Mouse (Mus musculus) frontal cortex, adult (tissue): ENCODE results near the gene Tnfaip8l2.

Source experiments
- ATAC-seq: cut with Nextera tagmentation; 2 replicates; pipeline ENCODE4 v1.9.2; 2017; ENCODE audit warnings: mild to moderate bottlenecking, moderate library complexity, mixed read lengths; ENCODE audit not compliant: low TSS enrichment

Tnfaip8l2 gene

DNA sequence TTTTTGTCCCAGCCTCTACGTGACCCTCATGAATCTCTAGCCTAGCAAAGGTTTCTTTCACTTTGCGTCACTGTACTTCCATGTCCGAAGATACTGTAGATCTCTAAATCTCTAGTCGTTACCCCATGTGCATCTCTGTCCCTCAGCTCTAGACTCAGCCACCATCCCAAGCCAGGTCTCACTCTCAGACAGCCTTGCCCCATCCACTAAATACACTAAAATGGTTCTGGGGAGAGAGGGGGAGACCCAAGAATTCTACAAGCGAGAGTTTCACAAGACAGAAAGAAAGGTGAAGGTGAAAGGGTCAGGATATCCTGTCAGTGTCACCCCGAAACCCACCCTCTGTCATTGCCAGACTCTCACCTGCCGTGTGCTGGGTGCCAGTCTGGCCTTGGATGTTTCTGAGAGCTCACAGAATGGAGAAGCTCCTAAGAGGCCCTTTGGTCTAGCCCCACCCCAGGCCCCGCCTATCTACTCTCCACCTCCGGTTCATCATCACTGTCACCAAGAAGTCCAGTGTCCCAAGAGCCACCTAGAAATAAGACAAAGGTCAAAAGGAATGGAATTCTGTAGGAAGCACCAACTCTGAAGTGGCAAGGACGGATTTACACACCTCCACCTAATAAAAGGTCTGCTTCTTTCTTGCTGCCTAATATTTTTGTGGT lies at the start of gene Tnfaip8l2:
Gene Tnfaip8l2 (minus strand): TSS at position 409 of the 665 bp plus-strand sequence.
- 0 out of 2 replicates have a peak, but pooled peaks have one; percentile 24 for ATAC-seq

DNA sequence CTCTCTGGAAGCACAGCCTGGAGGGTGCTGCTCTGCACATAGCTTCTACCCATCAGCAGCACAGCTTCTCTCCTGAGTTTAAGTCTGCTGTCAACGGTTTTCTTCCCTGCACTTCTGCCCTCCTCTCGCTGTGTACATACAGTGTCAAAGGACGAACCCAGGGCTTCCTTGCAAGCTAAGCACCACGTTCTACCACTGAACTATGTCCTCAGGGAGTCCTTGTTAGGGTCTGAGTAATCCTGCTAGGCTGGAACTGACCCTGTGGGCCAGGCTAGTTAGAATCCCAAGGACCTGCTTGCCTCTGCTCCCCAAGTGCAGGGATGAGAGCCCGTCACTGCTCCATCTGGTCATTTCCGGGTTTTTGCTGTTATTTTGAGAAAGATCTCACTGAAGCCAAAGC lies 44.7 kb upstream of the Tnfaip8l2 start:
- no peak for ATAC-seq

DNA sequence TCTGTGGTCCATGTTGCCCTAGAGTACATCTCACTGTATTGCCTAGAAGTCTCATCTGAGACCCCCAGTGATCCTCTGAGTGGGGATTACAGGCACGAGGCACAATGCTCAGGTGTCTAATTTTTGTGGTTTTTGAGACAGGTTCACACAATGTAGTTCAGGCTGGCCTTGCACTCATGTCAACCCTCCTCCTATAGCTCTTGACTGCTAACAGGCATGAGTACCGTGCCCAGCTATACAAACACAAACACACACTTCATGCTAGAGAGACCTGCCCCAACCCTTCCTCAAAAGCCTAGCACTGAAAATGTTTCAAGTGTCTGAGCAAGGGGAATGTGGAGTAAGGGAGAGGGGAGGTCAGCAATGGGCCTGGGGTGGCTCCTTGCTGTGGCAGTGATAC lies 43.9 kb upstream of the Tnfaip8l2 start:
- no peak for ATAC-seq

DNA sequence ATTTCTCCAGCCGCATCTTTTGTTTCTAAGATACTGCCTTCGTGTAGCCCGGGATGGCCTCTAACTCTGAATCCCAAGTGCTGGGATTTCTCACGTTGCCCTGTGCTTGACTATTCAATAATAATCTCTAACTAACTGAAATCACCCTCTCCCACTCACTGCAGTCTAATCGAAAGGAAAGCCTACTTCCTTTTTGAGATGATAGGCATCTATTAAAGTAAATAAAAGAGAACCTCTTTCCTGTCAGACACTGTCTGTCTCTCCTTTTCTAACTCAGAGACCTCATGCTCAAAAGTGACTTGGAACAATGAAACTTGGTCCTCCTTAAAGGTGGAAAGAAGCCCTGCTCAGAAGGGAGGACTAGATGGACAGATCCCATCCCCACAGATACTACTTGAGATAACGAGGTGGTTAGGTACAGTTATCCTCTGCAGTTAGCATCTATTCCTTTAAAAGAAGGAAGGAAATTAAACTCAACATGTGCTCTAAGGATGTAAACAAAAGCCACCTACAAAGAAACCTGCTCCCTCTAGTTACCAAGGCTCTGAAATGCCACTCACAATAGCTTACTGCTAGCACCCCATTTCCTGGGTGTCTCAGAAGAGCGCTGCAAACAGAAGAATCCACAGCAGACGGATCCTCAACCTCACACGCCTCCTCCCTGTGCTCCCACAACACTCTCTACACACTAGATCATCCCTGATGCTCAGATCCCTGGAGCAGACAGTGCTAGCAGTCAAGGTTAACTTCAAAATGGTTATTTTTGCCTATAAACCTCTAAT lies 42.8 kb upstream of the Tnfaip8l2 start:
- ATAC-seq = peak; percentile 86

DNA sequence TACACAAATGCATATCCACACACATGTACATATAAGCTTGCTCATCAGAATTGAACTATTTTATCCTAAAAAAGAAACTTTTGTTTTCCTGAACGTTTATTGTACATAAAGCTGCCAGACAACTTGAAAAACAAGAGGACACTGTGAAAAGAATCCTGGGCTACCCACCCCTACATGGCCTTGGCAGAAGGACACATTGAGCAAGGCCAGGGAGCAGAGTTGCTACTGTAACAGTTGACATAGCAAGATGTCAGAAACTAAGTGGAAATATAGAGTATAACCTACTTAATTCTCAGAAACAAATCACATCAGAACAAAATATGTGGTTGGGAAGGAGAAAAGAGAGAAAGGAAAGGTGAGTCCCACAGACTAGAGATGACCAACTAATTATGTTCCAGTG lies 39.7 kb upstream of the Tnfaip8l2 start:
- ATAC-seq = no peak

DNA sequence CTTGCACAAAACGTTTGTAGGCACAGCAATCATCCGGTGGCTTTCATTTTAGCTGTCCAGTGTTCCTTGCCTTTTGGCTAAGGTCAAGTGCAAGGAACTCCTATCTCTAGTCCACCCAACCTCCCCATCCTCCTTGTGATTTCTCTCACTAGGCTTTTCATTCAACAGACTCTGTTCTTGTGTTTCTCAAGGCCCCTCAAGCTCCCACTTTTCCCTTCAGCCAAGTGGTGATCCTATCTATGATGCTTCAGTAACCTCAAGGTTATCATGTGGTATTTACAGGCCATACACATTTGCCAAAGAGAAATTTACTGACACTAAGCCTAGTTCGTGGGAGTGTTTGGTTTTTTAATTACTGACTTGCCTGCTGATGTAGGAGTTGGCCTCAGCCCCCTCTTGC lies 37.7 kb upstream of the Tnfaip8l2 start:
- ATAC-seq = no peak

DNA sequence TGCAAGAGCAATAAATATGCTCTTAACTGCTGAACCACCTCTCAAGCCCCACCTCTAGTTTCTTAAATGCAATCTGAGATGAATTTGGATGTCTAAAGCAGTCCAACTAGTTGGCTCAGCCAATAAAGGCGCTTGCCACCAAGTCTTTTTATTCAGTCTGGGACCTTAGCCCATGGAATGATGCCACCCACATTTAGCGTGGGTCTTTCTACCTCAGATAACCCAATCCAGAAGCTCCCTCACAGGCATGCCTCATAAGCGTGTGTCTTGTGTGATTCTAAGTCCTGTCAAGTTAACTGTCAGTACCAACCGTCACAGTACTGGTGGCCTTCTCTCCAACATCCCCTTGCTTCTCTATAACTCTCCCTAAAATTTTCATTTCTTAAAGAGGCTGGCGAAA lies 36.8 kb upstream of the Tnfaip8l2 start:
- peak; percentile 53 for ATAC-seq

DNA sequence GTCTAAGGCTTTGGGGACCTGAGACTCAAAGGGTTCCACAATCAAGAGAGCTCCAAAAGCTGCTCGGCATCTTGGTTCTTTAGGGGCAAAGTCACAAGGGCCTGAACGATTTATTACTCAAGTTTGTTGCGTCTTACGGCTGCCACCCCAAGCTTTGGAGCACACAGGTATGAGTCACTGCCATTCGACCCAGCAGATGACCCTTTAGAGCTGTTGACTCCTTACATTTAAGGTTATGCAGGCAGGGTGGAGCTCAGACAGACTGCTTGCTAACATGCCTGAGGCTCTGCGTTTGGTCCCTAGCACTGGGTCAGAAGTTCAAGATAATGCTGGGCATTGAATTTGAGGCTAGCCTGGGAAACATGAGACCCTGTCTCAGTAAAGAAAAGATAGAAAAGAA lies 35.4 kb upstream of the Tnfaip8l2 start:
- no peak for ATAC-seq

DNA sequence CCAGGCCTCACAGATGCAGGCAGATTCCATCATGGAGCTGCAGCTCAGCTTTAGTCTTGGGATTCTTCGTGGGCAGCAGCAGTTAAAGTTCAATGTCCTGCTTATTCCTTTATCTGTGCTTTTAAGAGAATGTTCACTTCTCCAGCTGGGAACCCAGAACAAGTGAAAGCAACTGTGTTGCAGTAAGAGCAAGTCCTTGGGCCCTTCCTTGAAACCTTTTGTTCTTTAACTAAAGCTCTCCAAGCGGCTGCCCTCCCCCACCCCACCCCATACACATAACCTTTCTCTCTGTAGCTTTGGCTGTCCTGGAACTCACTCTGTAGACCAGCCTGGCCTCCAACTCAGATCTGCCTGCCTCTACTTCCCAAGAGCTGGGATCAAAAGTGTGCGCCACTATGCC lies 34.3 kb upstream of the Tnfaip8l2 start:
- ATAC-seq = no peak

DNA sequence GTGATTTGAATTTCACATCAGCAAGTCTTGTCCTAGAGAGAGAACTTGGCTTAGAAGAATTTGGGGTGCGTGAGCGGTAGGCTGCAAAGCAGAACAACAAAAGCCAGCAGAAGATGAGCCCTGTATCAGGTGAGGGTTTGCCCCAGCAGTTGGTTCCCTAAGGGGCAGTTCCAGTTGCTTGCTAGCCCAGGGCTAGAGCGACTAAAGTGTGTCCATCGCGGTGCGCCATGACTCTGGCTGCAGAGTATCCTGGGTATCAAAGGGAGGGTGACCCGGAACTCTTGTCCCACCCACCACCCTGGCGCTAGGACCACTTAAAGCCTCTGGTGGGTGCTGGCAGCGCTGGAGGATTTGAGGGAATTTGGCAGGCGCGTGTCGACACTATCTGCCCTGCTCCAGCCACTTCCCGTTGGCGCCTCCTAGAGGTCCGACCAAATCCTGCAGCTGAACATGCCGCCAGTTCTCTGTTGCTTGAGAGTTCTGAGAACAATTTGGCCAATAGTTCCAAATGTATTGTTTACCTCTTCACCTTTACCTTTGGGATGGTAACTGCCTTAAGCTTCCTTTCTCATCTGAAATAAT lies 31.9 kb upstream of the Tnfaip8l2 start:
- peak; percentile 39; the same call in 1 of the 2 replicates for ATAC-seq

DNA sequence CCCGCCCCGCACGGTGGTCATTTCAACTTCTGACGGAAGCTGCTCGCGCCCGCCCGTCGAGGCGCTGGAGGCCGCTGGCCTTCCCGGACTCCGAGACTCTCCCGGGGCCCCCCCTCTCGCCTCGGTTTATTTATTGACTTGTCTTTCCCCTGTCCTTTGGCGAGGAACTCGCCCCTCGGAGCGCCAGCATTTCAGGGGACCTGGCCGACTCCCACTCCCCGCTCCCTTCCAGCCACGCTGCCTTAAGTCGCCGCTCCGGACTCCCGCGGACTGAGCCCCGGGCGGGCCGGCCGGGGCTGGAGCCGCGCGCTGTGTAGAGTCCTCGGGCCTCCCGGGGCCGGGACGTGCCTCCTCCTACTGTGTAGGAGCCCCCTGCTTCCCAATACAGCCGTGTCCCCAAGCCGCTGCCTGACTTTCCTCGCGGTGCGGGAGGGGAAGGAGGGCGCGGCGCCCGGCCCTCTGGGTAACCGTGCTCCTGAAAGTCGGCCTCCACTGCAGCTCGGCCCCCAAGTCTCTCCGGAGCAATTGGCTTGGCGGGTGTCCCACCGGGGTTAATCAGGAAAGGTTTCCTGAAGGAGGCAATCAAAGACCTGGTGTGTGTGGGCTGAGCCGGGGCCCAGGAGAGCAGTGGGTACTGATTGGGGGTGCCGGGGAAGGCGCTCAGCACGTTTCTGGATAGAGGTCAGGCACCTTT lies 31.2 kb upstream of the Tnfaip8l2 start:
- ATAC-seq = no peak

DNA sequence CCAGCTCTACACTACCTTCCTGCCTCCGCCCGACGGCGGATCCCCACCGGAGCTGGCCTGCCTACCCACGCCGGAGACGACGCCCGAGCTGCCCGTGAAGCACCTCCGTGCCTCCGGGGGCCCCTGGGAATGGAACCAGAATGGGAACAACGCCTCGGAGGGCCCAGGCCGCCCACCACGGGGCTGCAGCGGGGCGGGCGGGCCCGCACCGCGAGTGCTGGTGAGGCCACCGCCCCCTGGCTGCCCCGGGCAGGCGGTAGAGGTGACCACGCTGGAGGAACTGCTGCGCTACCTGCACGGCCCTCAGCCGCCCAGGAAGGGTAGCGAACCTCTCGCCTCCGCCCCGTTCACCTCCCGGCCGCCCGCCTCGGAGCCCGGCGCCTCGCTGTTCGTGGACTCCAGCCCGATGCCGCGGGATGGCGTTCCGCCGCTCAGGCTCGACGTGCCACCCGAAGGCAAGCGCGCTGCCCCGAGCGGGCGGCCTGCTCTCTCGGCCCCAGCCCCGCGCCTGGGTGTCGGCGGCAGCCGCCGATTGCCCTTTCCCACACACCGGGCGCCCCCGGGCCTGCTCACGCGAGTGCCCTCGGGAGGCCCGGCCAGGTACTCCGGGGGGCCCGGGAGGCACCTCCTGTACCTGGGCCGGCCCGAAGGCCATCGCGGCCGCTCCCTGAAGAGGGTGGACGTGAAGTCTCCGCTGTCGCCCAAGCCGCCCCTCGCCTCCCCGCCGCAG lies 30.5 kb upstream of the Tnfaip8l2 start:
- no peak for ATAC-seq

DNA sequence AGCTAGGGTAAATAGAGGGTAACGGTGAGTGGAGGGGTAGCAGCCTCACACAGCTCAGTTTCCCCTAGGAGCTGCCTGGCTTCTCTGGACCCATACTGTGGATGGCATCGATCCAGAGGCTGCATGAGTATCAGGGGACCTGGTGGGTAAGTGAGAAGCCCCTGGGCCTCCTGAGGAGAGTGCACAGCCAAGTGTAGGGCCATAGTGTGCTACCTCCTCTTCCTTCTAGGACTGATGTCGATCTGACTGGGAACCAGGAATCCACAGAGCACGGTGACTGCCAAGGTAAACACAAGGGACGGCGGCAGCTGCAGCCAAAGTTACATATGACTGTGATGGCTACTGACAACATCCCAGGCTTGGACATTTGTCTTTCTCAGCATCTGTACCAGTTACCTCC lies 28.9 kb upstream of the Tnfaip8l2 start:
- no peak for ATAC-seq

DNA sequence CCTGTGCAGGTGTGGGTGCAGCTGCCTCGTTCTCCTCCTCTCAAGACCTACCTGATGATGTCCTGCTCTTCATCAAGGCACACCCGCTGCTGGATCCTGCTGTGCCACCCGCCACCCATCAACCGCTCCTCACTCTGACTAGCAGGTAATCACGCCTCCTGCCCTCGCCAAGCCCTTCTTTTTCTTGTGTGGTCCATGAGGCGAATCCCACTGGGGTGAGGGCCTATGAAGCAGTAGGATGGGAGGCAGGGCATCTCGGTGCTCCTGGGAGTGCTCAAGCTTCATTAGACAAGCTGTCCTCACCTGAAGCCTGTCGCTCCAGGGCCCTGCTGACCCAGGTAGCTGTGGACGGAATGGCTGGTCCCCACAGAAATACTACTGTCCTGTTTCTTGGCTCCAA lies 27.8 kb upstream of the Tnfaip8l2 start:
- ATAC-seq = no peak

DNA sequence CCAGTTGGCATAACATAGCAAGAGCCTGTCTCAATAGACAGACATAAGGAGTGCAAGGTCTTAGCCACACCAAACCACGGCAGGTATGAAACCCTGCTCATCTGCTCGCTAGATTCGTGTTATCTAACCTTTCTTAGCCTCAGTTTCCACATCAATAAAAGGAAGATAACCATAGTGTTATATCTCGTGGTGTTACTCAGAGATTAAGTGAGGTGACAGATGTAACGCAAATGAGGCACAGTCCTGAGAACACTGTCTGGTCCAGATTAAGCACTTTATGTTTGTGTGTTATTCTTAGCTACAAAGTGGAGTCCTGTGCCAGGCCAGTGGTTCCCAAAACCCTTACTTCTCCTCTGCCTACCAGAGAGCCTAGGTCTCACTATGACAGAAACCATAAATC lies 22.7 kb upstream of the Tnfaip8l2 start:
- no peak for ATAC-seq

DNA sequence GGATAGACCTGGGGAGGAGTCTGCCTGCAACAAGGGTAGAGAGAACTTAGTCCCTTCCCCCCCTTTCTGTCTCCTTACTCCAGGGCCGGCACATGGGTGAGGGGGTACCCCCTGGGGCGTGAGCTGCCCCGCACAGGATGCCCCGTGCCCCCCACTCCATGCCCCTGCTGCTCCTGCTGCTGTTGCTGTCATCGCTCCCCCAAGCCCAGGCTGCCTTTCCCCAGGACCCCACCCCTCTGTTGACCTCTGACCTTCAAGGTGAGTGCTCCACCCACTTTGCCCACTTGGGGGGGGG lies 22.0 kb upstream of the Tnfaip8l2 start:
- no peak for ATAC-seq

DNA sequence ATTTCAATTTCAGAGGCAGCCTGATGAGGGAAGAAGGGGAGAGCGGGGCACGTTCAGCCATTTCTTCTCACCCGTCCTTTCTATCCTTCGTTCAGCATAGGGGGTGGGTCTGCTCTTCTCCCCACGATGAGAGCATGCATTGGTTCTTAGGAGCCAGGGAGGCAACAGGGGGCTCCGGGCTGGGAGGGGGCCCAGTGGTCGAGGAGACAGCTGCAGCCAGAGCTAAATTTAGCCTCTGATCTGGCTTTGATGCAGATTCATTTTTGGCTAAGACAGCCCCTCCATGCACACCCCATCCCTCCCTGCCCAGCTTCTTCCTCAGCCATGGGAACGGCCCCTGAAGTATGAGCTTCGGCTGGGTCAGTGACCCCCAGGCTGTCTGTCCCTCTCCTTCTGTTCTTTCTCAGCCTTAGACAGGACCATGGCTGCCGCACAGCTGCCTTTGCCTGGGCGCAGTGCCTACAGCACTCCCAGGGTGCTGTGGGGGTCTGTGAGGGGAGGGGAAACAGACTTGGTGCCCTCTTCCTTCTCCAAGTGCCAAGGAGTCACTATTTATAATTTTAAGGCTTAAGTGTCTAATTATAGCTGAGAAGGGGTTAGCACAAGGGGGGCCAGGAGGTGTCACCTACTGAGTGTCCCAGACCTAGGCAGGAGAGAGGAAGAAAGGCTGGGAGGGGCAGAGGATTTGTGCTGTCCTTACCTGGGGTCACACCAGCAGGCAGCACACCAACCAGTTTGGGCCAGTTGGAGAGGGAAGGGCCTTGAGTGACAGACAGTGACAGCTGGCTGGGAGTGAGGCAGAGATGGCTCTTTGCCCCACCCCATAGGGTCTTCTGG lies 21.5 kb upstream of the Tnfaip8l2 start:
- ATAC-seq = no peak

DNA sequence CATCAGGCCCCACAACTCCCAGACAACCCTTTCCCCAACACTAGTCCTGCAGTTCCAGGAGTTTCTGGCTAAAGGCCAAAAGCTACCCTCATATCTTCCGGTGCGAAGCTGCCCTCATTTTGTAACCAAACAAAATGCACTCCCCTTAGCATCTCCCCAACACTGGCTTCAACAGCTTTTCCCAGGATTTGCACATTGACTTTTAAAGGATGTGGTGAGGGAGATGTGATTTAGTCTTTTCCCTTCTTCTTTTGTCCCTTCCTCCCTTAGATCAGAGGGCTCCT lies 20.1 kb upstream of the Tnfaip8l2 start:
- no peak for ATAC-seq

DNA sequence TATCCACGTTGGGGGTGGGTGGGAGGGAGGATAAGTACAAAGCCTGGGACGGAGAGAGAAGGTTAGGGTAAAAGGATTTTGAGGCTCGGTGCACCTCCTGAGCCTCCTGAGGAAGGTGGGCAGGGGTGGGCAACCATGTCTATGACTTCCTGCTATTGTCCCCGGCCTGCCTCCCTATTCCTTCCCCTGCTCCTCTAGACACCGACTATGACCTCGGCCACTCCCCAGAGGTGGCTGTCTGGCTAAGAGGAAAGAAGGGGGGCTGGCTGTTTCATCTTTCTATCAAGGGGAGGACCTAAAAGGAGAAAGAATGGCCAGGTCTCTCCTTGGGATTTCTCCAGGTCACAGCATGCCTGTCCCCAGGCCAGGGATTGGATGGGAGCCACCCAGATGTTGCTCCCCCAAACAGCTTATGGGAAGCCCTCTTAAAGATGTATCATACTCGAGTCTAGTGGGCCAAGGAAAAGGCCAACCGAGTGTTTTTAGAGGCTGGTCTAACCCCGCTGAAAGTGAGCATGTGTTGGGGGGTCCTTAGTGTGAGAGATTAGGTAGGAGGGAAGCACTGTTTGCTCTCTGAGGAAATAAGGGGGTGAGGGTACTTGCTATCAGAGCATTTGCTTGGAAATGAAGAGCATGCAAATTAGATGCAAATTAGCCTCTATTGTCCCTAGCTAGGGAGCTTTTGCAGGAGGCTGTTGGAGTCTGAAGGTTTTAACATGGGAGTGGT lies 19.6 kb upstream of the Tnfaip8l2 start:
- ATAC-seq = no peak

DNA sequence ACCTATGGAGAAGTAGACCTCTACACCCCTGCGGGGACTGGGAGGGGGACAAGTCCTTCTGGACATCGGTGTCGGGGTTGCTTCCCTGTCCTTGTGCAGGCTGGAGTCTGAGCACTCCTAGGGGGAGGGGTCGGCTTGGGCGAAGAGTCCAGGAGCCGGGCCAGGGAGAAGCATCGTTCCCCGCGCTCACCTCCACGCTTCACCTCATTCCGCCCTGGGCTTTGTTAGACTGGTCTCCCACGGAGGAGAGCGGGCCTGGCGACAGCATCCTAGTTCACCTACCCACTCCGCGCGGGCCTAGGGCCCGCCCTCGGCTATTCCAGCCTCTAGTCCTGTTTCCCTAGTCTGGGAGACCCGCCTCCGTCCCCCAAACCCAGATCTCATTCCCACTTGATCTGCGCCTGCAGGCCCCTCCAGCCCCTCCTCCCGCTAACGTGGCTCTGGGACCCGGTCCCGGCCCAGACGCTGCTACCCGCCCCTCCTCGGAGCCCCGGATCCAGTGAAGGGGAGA lies 18.9 kb upstream of the Tnfaip8l2 start:
- ATAC-seq = no peak
